Mouse (Mus musculus): ENCODE results near the gene Zfp420. TPM values are rescaled to one million over a fixed set of nuclear protein-coding genes. Genes with fewer than 3 reads are reported as not detected.
"Not testable (repeated sequence)": the region's sequence is repeated elsewhere in the genome, so short reads cannot be mapped to it uniquely, and the experiment has no call there.

Zfp420 gene
- polyA plus RNA-seq (2017; shearing (Covaris generic)) = 1 to 10 TPM; 4.6 to 5.2 TPM

DNA sequence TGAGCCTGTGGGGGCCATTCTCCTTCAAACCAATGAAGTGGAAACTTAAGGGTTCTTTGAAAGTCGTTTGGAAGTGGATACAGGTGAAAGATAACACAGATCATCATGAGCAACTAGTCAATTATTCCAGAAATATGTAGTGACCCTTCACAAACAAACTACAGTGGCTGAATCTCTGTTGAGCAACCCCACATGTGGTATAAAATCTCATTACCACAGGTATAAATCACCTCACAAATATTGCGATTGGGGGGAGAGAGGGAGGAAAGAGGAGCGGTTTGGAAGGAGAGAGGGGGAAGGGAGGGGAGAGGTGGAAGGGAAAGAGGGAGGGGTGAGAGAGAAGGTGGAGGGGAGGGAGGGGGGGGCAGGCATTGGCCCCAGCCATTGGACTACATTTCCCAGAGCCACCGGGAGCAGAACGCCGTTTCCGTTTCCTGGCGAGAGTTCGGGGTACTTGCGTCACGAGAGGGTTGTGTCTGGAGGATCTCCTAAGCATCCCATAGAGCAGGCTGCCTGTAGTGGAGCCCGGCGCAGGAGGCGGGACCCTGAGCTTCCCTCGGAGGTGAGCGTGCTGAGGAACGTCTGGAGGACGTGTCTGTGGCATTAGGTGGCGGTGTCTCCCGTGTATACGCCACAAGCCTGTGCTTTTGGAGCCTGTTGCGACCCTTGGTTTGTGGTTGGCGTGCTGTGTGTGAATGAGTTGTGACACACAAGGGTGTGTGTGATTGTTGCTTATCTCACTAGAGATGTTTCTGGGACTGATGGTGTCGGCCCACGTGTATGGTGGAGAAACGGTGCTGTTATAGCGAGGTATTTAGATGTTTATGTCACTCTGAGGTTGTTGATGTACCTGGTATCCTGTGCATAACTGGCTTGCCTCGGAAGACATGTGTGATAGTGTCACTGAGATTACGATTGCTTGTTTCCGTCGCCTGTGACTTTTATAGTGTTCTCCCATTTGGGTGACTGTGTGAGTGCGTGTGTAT, at the start of gene Zfp420:
Gene Zfp420, plus strand, starts transcription at position 448 of the 986 bp plus-strand sequence.
- ATAC-seq = peak; percentile 99

DNA sequence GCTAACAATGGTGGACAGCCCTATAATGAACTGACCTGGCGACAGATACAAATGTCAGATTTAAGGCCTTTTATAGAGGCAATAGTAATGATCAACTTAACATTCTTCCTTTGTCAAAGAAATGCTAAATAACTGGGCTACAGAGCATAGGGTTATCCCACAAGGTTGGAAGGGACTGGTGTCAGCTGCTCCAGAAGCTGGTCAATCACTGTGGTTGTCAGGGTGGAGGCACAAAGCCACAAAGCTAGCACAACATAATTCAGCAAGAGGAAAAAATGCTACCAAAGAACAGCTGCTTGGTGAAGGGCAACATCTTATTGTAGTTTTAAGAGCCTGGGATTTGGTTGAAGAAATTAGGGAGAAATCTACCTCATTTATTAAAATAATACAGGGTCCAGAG, 47.5 kb upstream of the Zfp420 start:
- no peak for ATAC-seq

DNA sequence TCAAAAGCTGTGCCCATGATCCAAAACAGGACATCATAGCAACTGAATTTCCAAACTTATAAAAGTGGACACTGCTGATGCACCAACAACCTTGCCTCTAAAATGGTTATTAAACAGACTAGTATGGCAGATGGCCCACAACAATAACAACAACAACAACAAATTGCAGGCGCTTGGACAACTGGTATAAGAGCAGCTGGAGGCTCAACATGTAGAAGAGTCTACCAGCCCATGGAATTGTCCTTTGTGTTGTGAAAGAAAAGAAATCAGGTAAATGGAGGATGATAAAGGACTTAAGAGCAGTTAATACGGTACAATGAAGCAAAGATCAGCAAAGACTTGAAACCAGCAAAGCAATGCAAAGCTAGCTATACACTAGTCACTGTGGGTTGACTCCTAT, 45.4 kb upstream of the Zfp420 start:
- no peak for ATAC-seq

DNA sequence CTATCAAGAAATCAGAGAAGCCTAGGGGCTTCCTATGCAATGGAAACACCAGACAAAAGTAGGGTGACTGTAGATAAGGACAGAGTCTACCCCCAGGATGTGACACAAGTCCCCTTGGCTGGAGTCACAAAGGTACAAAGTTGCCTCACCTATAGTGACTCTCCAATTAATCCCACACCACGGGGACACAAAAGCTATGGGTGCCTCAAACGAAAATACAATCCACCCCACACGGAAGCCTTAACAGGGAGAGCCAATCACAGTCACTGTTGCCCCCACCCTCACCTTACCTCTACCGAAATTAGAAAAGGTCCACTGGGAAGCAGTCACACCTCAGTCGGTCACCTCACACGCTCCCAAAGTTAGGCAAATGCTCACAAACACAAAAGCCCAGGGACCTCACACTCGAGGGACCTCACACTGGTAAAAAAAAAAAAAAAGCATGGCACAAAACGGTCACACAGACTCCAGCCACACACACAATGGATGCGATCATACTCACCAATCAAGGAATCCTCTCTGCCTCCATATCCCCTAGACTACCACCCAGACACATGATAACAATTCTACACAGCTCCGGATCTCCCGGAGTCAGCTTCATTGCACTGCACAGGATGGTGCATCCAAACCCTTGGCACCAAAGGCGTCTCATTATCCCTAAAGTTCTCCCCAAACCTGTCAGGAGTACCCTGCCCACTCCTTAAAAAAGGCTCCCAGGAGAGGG, 44.6 kb upstream of the Zfp420 start:
- ATAC-seq = no peak

DNA sequence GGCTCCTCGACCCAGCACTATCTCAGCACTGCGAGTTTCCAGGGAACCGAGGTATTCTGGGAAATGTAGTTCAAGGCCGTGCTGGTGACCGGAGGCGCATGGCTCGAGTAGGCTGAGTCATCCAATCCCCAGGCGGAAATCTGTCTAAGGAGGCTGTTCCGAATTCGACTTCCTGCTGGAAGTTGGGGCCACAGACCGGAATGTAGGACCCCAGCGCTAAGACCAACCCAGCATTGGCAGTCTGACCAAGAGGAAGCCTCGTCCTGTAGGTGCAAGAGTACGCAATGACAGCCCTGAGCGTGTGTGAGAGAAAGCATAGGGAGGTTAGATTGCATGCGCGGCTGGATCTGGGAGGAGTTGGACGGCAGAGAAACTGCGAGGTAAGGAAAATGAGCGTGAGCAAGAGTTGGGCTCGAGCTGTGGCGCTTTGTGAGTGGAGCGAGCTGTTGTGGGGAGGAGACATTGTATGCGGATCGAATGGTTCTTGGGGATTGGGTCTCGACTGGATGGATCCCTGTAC, 43.8 kb upstream of the Zfp420 start, which contains the start of gene Zfp790:
Gene Zfp790, plus strand, starts transcription at position 205 of the 520 bp plus-strand sequence.
- ATAC-seq = peak; percentile 95

DNA sequence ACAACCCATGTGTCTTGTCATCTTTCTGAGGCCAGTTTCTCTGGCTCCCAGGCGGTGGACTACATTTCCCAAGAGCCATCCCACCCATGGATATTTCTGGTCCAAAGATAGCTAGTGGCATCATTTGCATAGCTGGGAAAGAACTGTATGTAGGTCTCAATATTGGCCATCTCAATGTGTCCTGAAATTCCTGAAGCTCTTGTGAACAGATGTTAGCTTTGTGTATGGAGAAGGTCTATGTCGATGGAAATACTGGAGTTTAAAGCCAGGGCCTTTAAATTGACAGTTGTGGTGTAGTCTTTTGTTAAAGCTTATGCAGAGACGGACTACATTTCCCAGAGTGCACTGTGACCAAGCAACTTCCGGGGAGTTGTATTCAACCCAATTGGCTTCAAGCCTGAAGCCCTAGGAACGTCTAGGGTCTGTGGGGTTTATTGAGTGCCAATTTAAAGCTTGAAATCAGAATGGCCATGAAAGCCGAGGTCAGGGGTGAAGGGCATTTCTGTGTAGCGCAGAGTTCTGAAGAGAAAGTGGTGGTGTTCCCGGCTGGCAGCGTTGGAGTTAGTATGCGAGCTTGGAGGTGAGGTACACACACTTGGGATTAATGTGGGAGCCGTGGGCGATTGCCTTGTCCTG, 41.0 kb upstream of the Zfp420 start:
- peak; percentile 67 for ATAC-seq

DNA sequence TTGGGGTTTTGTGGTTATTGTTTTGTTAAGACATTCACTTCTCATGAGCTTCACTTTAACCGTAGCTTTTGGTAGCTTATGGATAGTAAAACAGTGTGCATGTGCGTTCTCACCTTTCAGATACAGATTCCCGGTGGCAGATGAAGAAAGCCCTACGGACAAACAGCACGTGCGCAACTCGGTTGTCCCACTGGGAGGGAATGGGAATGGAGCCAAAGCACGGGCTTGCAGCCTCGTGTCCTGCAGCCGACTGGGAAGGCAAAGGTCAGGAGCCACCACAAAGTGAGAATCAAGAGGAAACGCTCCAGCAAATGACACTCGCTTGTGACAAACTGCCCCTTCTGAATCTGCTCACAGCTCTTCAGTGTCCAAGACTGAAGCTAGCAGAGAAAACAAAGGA, 31.8 kb upstream of the Zfp420 start:
- ATAC-seq = no peak

DNA sequence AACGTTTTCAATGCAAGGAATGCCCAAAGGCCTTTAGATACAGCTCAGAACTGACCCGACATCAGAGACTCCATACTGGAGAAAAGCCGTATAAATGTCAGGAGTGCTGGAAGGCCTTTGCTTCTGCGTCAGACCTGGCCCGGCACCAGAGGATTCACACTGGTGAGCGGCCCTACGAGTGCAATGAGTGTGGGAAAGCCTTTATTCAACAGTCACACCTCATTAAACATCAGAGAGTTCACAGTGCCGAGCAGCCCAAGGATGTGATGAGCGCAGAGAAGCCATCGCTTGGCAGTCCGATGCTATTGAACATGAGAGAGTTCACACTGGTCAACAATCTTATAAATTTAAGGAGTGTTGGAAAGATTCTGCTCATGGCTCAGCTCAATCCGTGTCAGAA, 30.0 kb upstream of the Zfp420 start:
- no peak for ATAC-seq

DNA sequence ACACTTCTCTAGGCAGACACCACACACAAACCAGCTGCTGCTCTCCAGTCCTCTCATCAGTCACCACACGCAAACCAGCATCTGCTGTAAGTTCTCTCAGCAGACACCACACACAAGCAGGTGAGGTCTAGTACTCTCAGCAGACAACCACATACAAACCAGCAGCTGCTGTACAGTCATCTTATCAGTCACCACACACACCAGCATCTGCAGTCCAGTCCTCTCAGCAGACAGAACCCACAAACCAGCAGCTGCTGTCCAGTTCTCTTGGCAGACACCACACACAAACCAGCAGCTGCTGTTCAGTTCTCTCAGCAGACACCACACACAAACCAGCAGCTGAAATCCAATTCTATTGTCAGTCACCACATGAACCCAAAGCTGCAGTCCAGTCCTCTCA, 23.0 kb upstream of the Zfp420 start:
- ATAC-seq = no peak

DNA sequence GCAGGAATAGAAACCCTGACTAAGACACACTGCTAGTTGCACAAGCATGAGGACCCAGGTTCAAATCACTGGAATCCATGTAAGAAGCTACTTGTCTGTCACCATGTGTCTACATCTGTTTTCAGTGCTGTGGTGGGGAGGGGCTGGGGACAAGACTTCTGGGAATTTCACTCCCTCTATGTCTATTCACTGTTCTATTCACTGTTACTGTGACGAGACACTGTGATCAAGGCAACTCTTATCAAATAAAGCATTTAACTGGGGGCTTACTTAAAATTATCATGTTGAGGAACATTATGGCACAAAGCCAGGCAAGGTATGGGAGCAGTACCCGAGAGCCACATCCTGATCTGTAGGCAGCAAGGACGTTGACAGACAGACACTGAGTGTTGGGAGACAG, 20.5 kb upstream of the Zfp420 start:
- no peak for ATAC-seq

DNA sequence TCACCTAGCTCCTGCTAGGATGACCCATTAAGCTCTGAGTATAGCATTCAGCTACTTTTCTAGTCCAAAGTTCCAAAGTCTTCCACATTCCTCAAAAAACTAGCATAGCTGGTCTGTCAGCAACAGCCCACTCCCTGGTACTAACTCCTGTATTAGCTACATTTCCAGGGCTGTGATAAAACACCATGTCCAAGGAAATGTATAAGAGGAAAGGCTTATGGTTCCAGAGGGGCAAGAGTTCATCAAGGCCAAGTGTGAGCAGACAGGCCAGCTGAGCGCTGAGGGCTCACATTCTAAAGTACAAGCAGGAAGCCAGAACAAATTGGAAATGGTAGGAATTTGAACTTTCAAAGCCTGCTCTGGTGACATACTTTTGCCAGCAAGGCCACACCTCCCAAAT, 17.7 kb upstream of the Zfp420 start:
- ATAC-seq = no peak

DNA sequence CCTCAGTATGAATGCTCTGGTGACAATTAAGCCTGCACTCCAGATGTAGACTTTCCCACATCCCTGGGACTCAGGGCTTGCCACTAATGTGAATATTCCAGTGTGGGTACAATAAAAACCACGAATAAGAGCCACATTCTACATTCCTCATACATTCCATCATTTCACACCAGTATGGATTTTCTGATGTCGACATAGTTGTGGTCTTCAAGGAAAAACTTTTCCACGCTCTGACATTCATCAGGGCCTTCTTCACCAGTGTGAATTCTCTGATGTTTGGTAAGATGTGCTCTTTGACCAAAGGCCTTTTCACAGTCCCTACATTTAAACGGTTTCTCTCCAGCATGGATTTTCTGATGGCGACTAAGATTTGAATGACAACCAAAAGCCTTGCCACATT, 15.2 kb upstream of the Zfp420 start:
- no peak for ATAC-seq

DNA sequence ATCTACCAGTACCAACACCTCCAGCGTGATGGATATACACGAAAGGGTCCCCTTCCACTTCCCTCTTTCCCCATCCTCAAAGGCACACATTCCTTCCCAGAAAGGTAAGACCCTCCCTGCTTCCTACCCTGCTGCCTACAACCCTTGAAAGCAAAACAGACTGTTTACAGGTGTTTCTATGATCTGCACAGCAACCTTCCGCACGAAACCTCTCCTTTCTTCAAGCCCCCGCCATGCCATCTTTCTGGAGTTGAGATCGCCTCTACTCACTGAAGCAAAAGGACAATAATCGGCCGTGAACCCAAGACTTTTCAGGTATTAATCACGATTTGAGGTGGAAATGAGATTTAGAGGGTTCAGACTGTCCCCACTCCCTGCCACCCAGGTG, 7.0 kb upstream of the Zfp420 start:
- ATAC-seq = no peak

DNA sequence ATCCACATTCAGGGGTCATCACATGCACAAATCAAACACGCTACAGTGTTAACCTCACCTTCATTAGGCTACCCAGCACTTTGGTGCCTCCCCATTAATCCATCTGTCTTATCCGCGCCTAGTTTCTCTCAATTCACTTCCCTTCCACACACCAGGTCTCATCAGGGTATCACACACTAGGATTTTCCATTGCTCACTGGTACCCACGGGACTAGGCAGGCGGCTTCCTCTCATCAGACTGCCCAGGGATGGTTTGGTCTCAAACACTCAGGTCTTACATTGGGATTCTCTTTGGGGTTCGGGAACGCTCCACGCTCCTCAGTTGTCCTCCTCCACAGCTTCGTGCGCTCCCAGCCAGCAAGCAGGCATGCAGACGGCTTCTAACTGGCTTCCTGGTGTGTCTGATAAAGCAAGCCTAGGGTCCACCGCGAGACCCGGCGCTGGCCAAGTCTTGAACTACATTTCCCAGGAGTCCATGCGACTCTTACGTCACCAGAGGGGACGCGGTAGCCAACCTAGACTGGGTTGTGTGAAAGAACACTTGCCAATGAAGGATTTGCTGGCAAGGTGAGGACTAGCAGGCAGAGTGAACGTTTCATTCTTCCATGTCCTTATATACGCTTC, 6.4 kb upstream of the Zfp420 start, which contains the start of gene Zfp940:
Gene Zfp940, minus strand, starts transcription at position 451 of the 624 bp plus-strand sequence.
- peak; percentile 99 for ATAC-seq

DNA sequence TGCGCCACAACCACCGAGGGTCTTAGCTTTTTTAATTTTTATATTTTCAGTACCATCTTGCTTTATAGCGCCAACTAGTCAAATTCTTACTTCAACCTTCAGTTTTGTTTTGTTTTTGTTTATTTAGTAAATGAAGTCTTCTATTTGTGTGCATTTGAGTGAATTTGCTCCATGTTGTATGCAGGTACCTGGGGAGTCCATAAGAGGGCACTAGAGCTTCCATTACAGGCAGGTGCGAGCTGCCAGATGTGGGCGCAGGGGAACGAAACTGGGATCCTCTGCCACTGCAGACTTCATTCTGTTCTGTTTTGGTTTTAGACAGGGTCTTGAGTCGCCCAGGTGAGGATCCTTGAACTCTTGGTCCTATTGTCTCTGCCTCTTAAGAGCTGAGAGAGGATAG, 1.9 kb downstream of the Zfp420 start:
- ATAC-seq = no peak

DNA sequence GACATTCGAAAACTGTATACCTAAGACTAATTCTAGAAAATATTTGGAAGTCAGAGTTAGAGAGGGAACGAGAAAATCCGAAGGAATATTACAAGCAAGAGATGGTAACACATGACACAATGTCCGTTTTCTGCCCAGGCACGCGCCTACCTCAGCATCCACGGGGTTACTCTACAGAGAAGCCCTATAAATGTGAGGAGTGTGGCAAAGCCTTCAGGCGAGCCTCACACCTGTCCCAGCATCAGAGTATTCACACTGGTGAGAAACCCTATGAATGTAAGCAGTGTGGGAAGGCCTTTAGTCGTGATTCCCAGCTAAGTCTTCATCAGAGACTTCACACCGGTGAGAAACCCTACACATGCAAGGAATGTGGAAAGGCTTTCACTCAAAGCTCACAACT, 14.5 kb downstream of the Zfp420 start:
- ATAC-seq = no peak

DNA sequence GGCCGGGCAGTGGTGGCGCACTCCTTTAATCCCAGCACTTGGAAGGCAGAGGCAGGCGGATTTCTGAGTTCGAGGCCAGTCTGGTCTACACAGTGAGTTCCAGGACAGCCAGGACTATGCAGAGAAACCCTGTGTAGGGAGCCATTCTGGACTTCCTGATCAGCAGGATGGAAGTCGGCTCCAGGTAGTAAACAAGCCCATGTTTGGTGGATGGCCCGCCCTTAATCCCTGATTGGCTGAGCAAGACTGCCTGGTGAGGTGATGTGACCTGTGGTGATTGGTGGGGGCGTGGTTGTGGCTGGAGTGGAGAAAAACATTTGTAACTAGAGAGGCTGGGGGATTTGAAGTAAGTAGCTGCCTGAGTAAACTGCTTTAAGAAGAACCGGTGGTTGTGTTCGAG, 17.8 kb downstream of the Zfp420 start:
- not testable (repeated sequence) for ATAC-seq

DNA sequence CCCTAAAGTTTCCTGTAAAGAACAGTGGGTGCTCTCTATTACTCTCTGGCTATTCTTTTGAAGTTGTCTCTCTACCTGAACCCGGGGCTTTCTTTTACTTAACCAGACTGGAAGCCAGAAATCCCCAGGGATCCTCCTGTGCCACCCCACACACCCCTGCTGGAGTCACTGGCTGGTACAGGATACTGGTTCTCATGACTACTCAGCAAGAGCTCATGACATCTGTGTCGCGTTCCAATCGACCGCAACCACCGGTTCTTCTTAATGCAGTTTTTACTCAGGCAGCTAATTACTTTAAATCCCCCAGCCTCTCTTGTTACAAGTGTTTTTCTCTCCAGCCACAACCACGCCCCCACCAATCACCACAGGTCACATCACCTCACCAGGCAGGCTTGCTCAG, 20.3 kb downstream of the Zfp420 start:
- no peak for ATAC-seq

DNA sequence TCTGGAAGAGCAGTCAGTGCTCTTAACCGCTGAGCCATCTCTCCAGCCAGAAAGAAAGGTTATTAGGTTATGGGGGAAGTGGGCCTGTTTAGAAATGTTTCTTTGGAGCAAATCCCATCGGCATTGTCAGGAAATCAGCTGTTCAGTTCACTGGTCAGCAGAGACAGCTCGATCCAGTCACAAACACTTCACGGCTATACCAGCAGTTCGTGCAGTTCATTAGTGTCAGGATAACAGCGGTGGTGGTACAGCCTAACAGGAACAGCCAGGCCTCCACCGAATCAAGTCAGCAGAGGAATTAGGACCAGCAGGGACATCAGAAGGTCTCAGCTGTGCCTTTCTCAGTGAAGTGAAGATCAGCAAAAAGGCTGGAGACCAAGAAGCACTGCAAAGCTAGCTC, 21.1 kb downstream of the Zfp420 start:
- ATAC-seq = no peak

DNA sequence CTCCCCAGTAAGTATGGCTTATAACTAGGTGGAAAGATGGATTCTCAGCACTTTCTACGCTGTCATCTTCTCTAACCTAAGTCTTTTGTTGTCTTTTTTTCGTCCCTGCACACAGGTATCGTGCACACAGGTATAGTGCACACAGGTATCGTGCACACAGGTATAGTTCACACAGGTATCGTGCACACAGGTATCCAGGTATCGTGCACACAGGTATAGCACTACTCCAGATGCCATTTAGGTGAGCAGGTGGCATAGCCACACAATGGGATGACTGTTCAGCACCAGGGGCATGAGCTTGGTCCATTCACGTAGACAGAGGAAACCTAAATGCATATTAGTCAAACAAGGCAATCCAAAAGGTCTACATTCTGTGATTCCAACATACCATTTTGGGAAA, 30.7 kb downstream of the Zfp420 start:
- no peak for ATAC-seq

DNA sequence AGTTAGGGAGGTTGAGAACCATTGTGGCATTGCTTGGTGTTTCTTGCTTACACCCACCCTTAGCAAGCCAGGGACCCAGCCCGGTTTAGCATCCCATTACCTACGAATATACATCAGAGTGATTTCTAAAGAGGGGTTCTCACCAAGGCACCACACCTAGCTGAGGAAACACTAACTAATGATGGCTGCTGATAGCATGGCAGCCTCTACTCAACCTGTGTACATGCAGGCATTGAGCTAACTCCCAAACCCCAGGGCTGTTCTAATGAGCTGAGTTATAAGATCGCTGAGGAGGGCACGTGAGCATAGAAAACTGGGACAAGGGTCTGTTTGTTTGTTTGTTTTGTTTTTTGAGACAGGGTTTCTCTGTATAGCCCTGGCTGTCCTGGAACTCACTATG, 33.0 kb downstream of the Zfp420 start:
- ATAC-seq = no peak

DNA sequence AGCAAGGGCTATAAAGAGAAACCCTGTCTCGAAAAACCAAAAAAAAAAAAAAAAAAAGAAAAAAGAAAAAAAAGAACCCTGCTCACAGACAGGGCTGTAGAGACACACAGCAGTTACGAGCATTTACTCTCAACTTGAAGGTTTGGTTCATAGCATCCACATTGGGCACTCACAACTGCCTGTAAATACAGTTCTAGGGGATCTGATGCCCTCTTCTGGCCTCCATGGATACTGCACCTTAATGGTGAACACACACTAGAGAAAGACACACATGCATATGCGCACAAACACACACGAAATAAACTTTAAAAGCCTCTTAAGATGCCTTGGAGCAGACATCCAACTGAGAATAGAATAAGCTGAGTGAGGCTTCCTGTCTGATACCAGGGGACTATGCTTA, 38.6 kb downstream of the Zfp420 start:
- ATAC-seq = no peak
